Mouse (Mus musculus): Measurements from ENCODE around the gene Sorl1.

Sorl1 gene

GRCm38 (mm10) chr9:41918657-41919380 is 205.3 kb downstream of the Sorl1 start:
- DNase-seq (ENCODE audit: low read depth, low spot score), result no peak

- no peak for DNase-seq (ENCODE audit: low read depth, low spot score)
These were observed 205.9 kb downstream of the Sorl1 start for GRCm38 (mm10) chr9:41918155-41918554.

GRCm38 (mm10) chr9:41915571-41915970 is 208.5 kb downstream of the Sorl1 start:
- DNase-seq (ENCODE audit: low read depth, low spot score), result no peak
